Mouse (Mus musculus) neutrophil, adult 59 days (primary cell): ENCODE results near the gene Arl6ip6. TPM values are rescaled to one million over a fixed set of nuclear protein-coding genes. Genes with fewer than 3 reads are reported as not detected.

ENCODE experiments used
- total RNA-seq, 2 experiments: library from RNA; stranded (reverse); gene quantifications; 1 replicate in 1 of 2; 2 replicates in 1 of 2; pipeline ENCODE4 v1.2.4; 2023

Arl6ip6 gene
- total RNA-seq, result 10 to 100 TPM; 32.4 to 38.2 TPM

GRCm38 (mm10) chr2:53191523-53192220 is at the start of gene Arl6ip6:
Gene Arl6ip6, plus strand, starts transcription at chr2:53191726.

GRCm38 (mm10) chr2:53190684-53191511 is 628 bp upstream of the Arl6ip6 start, which contains the start of gene Prpf40a:
Gene Prpf40a, minus strand, starts transcription at chr2:53191284.

Other genes with a start within 250 kb of the Arl6ip6 start
- 10 to 100 TPM; 73.8 to 84.7 TPM for gene Prpf40a, start 442 bp upstream of the Arl6ip6 start, total RNA-seq